Mouse (Mus musculus): ENCODE results near the gene Igsf8.

Gene Igsf8

DNA sequence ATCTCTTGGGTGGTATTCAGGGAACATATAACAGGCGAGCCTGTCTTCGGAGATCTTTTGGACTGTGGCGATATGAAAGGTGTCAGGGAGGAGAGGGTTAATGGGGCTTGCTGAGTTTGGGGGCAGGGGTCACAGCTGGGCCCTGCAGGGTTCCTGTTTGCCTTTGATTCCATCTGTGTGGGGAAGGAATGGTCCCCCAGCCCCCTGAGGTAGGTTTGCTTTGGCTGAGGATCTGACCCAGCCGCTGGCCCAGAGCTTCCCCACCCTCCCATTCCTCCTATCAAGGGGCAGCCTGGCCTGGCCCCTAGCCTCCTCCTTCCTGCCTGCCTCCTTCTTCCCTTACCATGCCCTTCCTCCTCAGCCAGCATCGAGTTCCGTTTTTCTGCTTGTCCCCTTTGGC lies 41.4 kb downstream of the Igsf8 start:
- no peak for DNase-seq (ENCODE audit: low spot score in 2 of 2)

DNA sequence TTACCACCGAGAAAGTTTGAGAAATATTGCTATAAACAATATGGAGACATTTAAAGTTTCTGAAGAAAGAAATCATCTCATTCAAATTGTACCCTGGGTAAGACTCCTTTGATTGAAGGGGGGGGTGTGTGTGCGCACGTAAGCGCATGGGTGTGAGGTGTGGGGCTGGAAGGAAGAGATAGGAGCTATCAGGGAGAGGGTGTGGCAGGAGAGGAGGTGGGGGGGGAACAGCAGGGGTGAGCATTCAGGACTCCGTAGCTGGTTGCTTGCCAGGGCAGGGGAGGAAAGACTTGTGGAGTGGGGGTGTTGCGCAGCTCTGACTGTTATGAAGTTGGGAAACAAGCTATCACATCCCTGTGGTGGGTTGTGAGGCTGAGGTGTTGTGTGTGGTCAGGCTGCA lies 43.0 kb downstream of the Igsf8 start:
- peak in 1 of 2 experiments; percentile 46 for DNase-seq (ENCODE audit: low spot score in 2 of 2)

DNA sequence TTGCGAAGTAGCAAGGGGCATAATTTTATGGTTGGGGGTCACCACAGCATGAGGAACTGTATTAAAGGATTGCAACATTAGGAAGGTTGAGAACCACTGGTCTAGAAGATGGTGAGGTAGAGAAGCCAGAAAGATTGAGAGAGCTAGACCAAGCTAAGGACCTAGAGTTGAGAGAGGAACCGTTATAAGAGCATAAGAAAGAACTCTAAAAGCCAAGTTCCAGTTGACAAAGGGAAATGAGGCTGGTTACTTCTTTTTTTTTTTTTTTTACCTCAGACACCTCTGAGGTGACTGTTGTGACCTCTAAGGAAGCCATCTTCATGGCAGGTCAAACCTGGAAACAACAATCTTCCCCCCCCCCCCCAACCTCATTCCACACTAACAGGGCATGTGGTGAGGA lies 43.7 kb downstream of the Igsf8 start:
- DNase-seq (ENCODE audit: low spot score in 2 of 2): no peak

DNA sequence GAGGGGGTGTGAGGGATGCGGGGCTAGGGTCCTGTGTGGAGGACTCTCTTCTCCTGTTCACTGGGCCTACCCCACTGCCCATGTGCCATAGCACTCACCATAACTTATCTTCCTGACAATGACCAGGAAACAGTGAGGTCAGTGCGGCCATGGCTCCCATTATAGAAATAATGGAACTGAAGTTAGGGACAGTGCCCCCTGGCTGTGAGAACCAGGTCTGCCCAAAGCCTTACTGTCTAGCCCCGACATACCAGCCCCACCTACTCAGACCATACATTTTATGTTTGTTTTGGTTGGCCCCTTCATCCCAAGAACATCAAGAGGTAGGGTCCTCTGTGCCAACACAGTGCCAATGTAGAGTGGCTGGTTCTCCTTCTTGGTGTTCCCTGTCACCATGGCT lies 44.2 kb downstream of the Igsf8 start:
- no peak for DNase-seq (ENCODE audit: low spot score in 2 of 2)

DNA sequence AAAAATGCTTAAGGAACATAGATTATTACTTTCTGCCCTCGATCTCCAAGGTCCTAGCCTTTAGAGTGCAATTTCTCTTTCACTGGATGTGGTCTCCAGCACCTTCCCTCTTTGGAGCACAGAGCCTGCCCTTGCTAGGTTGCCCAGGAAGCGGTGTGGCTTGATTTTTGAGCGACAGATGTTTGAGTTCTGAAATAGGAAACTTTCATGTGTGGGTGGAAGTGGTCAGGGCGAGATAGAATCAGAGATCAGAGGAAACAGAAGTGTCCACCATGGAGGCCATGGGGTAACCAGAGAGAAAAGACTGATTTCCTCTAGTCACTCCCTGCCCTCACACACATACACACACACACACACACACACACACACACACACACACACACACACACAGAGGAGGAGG lies 44.8 kb downstream of the Igsf8 start:
- DNase-seq (ENCODE audit: low spot score in 2 of 2): no peak

DNA sequence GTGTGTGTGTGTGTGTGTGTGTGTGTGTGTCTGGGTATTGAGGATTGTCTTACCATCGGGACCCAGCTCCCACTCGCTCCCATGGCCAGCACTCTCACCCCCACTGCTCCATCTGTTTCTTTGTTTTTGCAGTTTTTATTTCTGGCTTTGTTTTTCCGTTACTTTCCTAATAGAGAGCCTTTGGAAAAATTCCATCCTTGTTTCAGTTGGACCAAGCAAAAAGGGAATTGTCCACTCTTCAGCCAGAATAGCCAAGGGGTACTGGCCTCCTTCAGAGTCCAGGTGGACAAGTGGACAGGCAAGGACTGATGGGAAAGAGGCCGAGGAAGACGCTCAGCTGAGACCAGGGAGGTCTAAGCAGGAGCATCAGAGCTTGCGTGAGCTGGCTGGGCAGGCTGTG lies 45.4 kb downstream of the Igsf8 start:
- no peak for DNase-seq (ENCODE audit: low spot score in 2 of 2)

DNA sequence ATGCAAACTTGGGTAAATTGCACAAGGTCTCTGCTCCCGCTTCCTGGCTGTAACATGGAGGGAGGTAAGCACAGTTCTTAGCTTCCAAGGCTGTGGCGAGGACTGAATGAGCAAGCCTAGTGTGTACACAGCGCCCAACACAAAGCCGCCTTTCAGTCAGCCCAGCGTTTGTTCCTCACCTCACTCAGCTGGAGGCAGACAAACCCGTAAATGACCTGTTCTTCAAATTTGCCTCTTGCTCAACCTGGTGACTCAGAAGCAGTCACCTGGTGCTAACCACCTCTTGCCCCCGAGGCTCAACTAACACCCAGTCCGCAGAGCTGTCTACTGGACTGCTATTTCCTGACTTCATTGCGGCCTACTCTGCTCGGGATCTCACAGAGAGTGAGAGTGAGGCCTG lies 46.5 kb downstream of the Igsf8 start:
- DNase-seq (ENCODE audit: low spot score in 2 of 2): no peak

DNA sequence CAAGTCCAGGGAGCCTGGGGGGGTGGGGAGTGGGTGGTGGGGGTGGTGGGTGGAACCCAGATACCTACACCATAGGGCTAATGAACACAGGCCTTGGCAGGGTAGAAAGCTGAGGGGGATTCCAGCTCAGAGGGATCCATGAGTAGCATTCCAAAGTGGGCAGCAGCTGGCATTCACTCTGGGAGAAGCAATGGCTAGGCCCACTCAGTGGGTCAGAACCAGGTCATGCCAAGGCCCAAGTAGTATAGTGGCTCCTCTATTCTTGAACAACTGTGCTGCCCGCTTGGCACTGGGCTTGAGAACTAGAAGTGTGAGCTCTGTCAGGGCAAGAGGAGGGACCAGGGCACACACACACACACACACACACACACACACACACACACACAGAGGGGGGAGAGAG lies 47.0 kb downstream of the Igsf8 start:
- DNase-seq (ENCODE audit: low spot score in 2 of 2): no peak

DNA sequence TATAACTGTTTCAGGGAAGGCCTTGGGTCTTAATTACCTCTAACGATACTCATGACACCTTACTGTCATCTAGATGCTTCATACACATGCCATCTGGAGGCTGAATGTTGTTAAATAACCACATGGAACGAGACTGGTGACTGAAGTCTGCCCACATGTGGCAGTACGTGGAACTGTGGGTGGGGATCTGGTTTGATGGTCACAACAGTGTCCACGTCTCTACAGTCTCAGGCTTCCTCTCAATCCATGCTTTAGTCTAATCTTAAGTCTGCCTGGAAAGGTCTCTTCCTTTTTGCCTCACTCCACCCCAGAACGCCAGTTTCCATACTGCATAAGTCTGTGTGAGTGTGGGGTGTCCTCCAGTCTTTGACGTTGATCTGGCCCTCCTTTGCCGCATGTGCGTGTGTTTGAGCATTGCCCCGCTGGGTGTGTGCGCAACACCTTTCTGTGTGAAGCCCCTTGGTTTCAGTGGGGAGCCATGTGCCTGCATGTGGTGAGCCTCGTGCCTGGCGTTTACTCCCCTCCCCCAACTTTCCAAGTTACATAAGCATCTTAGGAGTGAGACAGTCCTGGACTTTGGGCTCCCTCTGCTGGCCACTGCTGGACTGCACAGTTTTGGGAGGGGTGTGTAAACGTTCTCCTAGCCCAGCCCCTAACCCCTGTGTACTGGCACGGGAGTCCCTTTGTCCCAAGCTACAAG lies 48.4 kb downstream of the Igsf8 start:
- peak; percentile 93 for DNase-seq (ENCODE audit: low spot score in 2 of 2)

DNA sequence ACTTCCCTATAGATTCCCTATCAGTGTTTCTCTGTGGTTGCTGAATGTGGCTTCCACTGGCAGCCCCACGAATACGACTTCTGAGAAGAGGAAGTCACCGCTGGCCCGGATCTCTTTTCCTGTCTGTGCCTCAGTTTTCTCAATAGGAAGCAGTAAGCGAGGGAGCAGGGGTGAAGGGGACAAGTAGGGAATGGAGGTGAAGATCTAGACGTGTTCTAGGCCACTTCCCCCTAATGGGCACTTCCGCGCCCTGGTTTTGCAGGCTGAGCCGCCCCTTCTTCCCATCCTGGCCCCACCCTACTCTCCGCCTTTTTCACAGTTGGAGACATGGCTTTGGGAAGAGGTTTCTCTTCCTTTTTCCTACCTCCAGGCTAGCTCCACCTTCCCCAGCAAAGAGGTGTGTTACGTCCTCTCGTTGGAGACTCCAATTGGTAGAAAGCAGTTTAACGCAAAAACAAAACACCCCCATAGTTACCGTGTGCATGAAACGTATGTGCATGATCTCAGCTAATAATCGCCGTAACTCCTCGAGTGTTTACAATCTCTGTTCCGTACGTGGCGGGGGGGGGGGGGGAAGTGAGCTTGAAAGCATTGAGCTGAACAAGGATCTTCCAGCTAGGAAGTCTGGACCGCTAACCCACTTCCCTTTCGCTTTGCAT lies 49.9 kb downstream of the Igsf8 start:
- DNase-seq (ENCODE audit: low spot score in 2 of 2): peak in 1 of 2 experiments; percentile 74

DNA sequence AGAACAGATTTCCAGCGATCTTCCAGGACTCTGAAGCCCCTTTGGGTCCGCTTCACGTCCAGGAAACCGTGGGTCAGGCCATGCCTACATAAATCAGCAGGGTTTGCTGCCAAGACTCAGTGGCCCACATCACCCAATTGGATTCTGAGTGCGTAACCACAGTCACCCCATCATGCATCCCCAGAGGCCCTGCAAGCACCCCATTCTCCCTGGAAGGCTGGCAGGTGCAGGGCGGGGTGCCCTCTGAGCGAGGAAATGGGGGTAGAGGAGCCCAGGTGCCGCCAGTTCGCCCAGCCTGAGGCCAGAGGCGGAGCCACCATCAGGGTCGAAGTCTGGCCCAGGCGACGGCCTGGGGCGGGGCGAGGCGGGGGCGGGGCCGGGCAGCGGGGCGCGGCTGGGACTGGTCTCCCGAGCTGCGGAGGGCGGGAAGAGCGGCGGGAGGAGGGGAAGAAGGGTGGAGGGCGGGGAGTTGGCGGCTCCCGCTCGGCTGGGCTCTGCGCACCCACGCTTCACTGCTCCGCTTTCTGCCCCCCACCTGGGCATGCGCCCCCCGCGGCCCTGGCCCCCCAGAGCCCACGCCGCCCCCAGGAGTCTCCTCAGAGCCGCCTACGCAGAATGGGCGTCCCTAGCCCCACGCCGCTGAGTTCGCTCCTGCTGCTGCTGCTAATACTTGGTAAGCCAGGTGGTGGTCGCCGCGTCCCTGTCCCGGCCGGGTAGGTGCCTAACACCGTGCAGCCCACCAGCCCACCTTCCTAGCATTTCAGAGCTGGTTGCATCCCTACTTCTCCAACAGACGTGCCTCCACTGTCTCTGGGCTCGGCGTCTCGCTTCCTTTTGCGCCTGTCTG lies 50.7 kb downstream of the Igsf8 start:
- peak in 1 of 2 experiments; percentile 65 for DNase-seq (ENCODE audit: low spot score in 2 of 2)

DNA sequence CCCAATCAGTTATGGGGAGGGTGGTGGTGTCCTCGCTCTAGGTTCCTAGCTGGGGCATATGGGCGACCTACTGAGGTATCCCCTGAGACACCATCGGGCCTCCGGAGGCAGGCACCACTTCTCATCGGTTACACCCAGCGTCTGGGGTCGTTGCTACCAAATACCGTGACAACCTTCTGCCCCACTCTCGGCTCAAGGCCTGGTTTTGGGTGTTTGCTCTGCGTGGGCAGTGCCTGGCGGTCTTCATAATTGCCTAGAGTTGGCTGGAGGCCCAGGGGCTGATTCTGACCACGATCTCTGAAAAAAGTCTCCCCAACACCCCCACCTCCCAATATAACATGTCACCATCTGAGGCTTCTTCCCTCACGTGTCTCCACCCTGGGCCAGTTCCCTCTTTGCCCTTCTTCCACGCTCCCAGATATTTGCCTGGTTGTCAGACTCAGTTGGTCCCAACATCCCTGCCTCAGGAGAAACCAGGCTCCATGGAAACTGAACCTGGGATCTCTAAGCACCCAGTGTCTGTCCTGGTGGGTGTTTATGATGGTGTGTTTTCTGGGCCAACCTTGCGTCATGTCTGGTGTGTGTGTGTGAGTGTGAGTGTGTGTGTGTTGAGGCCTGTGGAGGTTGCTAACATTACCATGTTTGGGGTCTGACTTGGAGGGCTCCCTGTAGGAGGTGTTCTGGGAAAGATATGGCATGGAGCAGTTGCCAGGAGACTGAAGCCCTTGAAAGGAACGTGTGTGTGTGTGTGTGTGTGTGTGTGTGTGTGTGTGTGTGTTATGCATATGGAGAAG lies 51.5 kb downstream of the Igsf8 start:
- peak; percentile 75 to 80 for DNase-seq (ENCODE audit: low spot score in 2 of 2)

DNA sequence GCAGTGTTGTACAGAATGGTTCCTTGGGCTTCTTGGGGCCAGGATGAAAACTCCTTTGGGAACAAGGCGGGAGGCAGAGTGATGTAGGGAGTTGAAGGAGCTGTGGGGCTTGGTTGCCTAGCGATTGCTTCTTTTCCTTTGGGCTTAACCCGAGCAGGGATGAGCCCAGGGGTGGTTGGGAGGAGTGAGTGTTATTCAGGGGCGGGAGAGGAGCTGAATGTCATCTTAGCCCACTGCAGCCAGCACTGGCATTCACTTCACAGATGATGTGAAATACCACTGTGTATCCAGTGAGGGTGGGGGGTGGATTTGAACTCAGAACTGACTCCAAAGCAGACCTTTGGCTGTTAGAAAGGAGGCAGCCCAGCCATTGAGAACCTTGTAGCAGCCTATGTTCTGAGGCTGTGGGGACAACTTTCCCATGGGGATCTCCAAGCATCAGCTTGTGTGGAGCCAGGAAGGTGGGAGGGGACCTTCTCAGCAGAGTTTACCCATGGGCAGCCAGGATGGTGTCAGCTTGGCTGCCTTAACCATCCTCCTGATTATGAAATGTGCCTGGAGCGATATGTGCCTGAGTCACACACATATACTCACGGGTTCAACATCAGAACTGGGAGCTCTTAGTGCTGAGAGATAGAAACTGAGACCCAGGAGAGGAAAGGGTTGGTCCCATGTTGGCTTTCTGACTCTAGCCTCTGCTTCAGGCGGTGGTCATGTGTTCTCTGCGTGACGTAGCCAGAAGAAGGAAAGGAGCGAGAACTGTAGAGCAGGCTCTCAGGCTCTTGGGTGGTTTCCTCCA lies 52.4 kb downstream of the Igsf8 start:
- DNase-seq (ENCODE audit: low spot score in 2 of 2): peak in 1 of 2 experiments; percentile 54

DNA sequence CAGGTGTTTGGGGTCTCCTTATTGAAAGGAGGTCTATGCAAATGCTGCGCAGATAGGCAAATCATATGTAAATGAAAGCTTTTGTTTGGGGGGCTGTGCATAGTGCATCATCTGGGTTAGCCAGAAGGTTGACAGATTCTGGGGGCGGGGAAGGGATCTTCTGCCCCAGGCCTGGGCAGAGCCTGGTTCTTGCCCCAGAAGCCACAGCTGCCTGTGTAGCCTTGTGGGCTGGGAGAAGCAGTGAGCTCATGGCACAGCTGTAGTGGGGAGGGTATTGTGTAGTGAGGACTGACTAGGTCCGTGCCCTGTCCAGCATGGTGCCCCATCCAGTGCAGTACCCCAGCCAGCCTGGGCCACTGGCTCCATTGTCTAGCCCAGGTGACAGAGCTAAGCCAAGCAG lies 53.5 kb downstream of the Igsf8 start:
- peak in 1 of 2 experiments; percentile 36 for DNase-seq (ENCODE audit: low spot score in 2 of 2)

DNA sequence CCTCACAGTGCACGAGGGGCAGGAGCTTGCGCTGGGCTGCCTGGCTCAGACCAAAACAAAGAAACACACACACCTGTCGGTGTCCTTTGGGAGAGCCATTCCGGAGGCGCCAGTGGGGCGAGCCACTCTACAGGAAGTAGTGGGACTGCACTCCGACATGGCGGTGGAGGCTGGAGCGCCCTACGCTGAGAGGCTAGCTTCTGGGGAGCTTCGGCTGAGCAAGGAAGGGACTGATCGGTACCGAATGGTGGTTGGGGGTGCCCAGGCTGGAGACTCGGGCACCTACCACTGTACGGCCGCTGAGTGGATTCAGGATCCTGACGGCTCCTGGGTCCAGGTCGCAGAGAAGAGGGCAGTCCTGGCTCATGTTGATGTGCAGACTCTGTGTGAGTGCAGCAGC lies 56.0 kb downstream of the Igsf8 start:
- no peak for DNase-seq (ENCODE audit: low spot score in 2 of 2)

DNA sequence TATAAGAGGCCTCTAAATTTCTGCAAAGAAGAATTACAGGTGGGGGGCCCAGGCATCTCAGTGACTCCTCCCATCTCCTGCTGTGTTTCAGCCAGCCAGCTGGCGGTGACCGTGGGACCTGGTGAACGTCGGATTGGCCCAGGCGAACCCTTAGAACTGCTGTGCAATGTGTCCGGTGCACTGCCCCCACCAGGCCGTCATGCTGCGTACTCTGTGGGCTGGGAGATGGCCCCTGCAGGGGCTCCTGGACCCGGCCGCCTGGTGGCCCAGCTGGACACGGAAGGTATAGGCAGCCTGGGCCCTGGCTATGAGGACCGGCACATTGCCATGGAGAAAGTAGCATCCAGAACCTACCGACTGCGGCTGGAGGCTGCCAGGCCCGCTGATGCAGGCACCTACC lies 56.5 kb downstream of the Igsf8 start:
- no peak for DNase-seq (ENCODE audit: low spot score in 2 of 2)

DNA sequence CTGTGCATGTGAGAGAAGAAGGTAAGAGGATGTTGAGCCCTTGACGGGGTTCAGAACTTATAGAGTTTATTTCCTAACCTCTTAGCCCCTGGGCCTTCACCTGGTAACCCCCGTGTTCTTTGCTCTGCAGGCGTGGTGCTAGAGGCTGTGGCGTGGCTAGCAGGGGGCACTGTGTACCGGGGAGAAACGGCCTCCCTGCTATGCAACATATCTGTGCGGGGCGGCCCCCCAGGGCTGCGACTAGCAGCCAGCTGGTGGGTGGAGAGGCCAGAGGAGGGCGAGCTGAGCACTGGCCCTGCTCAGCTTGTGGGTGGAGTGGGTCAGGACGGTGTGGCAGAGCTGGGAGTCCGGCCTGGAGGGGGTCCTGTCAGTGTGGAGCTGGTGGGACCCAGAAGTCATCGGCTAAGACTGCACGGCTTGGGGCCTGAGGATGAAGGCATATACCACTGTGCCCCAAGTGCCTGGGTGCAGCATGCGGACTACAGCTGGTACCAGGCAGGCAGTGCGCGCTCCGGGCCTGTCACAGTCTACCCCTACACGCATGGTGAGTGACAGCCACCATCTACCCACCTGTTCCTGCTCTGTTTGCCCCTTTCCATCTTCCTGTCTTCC lies 57.1 kb downstream of the Igsf8 start:
- no peak for DNase-seq (ENCODE audit: low spot score in 2 of 2)

DNA sequence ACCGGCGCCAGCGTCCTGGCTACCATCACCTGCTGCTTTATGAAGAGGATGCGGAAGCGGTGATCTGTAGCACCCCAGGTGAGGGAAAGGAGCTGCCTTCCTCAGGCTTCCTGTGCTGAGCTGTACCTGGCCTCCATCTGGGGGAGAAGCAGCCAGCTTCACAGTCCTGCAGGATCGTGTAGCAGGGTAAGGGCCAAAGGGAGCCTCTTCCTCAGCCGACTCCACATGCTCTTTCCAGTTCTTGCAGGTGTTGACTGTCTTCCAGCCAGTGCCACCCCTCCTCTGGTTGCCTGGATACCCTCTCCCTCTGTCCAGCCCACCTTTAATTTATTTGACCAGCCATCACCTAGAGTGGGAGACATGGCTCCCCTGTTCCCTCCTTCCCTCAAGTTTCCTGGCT lies 57.9 kb downstream of the Igsf8 start:
- DNase-seq (ENCODE audit: low spot score in 2 of 2): no peak

DNA sequence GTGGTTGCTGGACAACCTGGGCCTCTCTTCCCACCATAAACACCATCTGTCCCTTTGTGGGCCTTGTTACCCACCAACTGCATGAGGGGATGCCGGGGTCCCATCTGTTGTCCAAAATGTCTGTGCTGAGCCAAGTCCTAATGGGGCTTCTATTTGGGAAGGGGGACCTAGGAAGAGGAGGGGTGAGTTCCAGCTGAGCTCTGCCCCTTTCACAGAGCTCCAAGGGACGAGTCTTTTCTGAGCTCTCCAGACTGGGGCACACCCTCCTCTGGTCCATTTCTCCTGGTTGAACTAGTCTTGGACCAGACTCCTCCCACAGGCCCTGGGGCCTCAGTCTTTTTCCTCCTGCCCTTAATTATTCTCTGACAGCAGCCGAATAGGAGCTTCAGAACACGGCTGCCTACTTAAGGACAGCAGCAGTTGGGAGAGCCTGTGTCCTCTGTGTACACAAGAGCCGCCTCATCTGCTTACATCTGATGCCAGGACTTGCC lies 58.5 kb downstream of the Igsf8 start:
- DNase-seq (ENCODE audit: low spot score in 2 of 2): no peak

DNA sequence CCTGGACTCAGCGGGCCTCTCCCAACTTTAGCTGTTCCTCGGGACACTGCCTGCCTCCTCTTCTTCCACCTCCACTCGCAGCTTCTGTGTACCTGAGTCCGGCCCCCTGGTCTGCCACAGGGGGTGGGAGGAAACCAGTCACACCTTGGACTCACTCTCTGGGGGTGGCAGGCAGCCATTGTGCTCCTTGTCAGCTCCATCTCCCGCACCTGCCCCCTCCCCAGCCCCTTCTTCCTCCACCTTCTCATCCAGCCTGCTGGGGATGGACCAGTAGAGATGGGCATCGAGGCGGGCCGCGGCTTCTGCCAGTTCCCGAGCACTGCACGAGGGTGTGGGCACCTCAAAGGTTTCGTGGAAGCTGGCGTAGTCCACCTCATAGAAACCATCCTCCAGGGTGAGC lies 61.3 kb downstream of the Igsf8 start:
- DNase-seq (ENCODE audit: low spot score in 2 of 2): peak in 1 of 2 experiments; percentile 37

All from right cerebral cortex, adult 2 months (tissue).